Mouse (Mus musculus): ENCODE measurements around the gene D930007J09Rik. TPM values are rescaled to one million over a fixed set of nuclear protein-coding genes. Genes with fewer than 3 reads are reported as not detected.

D930007J09Rik gene
- polyA plus RNA-seq, 1 experiment from 2014 or later: not detected

DNA sequence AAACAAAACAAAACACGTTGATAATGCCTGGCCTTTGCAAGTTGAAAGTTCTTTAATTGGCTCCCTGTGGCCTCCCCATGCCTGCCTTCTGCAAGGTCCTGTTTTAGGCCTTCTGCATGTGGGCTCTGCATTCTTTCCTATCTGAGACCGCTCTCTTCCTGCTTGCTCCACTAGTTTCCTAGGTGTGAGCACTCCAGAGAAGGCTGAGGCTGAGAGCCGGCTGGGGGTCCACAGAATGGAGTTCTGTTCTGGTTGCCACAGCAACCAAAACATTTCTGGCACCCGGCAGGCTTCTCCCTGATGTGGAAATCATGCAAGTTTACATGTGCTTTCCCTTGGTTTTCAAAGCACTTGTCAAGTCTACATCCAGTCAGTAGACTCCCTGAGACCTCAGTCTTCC lies 43.6 kb downstream of the D930007J09Rik start:
- Histone ChIP-seq H3K4me3 (ENCODE audit: low read length) (no peak overlapping the region), H3K27ac (ENCODE audit: low read length) (no peak overlapping the region), H3K9me3 (replicated peaks; ENCODE audit: control insufficient read depth, low read length) (no peaks in the 10 kb centered on the region), H3K9ac (ENCODE audit: low read length) (no peak overlapping the region), H3K27me3 (ENCODE audit: control insufficient read depth, insufficient read depth, low read length) (no peaks in the 10 kb centered on the region), H3K4me2 (ENCODE audit: low read depth, low read length) (no peak overlapping the region), H3K4me1 (ENCODE audit: control insufficient read depth, insufficient read depth, low read length) (peaks cover 3% of the 10 kb centered on the region), H3K36me3 (ENCODE audit: control insufficient read depth, insufficient read depth) (no peaks in the 10 kb centered on the region)
- ATAC-seq (replicated peaks; ENCODE audit: extremely low read depth, insufficient read depth, low FRiP score): no peak
- 11% methylated on average over 4 of the region's 4 CpGs for WGBS

Other genes with a start within 250 kb of the D930007J09Rik start
- 1.3 and 1.7 TPM in 2 replicates for gene Mylk4, start 18.9 kb downstream of the D930007J09Rik start, polyA plus RNA-seq (2015; fragmentation: Nextera tagmentation; extraction: Ambion mirVana)
- gene Wrnip1, start 811 bp downstream of the D930007J09Rik start, polyA plus RNA-seq (2015; fragmentation: Nextera tagmentation; extraction: Ambion mirVana): 19.7 and 24.8 TPM in 2 replicates
- gene Serpinb1a, start 48.3 kb upstream of the D930007J09Rik start, polyA plus RNA-seq (2015; fragmentation: Nextera tagmentation; extraction: Ambion mirVana): 10.4 and 14.7 TPM in 2 replicates
- gene Serpinb1c, start 95.4 kb upstream of the D930007J09Rik start, polyA plus RNA-seq (2015; fragmentation: Nextera tagmentation; extraction: Ambion mirVana): 0.14 and 0.29 TPM in 2 replicates
- 22.4 and 26.8 TPM in 2 replicates for gene Serpinb6b, start 162.4 kb upstream of the D930007J09Rik start, polyA plus RNA-seq (2015; fragmentation: Nextera tagmentation; extraction: Ambion mirVana)
- gene Serpinb9, start 200.4 kb upstream of the D930007J09Rik start, polyA plus RNA-seq (2015; fragmentation: Nextera tagmentation; extraction: Ambion mirVana): 8.8 and 10.4 TPM in 2 replicates
- 0.33 and 0.47 TPM in 2 replicates for gene Serpinb9b, start 224.6 kb upstream of the D930007J09Rik start, polyA plus RNA-seq (2015; fragmentation: Nextera tagmentation; extraction: Ambion mirVana)